Mouse (Mus musculus) testis, adult 2 months (tissue): ENCODE data around the gene Slirp. TPM values are rescaled to one million over a fixed set of nuclear protein-coding genes. Genes with fewer than 3 reads are reported as not detected.

Experiments used
- H3K27ac ChIP-seq: fragments of 200-500 bp; 2 replicates; pipeline ENCODE4 v1.5.1; 2012; ENCODE audit warnings: low read depth, low read length; ENCODE audit not compliant: control insufficient read depth, insufficient read depth
- H3K27me3 ChIP-seq: fragments of 200-500 bp; 2 replicates; pipeline ENCODE4 v1.6.1; 2012; ENCODE audit warnings: mild to moderate bottlenecking, low read length, moderate library complexity; ENCODE audit not compliant: control insufficient read depth, insufficient read depth
- H3K36me3 ChIP-seq: fragments of 200-500 bp; 2 replicates; pipeline ENCODE4 v1.6.1; 2012; ENCODE audit warnings: mild to moderate bottlenecking, low read length; ENCODE audit not compliant: control insufficient read depth, insufficient read depth
- H3K4me1 ChIP-seq: fragments of 200-500 bp; 2 replicates; pipeline ENCODE4 v1.6.1; 2012; ENCODE audit warnings: low read length; ENCODE audit not compliant: control insufficient read depth, insufficient read depth
- H3K4me3 ChIP-seq: fragments of 200-500 bp; 2 replicates; pipeline ENCODE4 v1.5.1; 2012; ENCODE audit warnings: low read depth, mild to moderate bottlenecking, low read length, moderate library complexity, mixed read lengths; ENCODE audit not compliant: control insufficient read depth
- CTCF ChIP-seq: fragments of 200-500 bp; IDR thresholded peaks from 2 replicates; pipeline ENCODE4 v1.5.1; 2012; ENCODE audit warnings: low read depth, mild to moderate bottlenecking, inconsistent platforms, low read length, moderate library complexity; ENCODE audit not compliant: control insufficient read depth, insufficient read depth, insufficient replicate concordance
- POLR2A ChIP-seq: fragments of 200-500 bp; IDR thresholded peaks from 2 replicates; pipeline ENCODE4 v1.6.1; 2012; ENCODE audit warnings: low read depth, mild to moderate bottlenecking, inconsistent platforms, low read length, moderate library complexity; ENCODE audit not compliant: control insufficient read depth
- polyA plus RNA-seq: library from polyadenylated mRNA; depleted of rRNA; stranded (reverse); fragments of >200 nt; gene quantifications from 2 replicates; pipeline ENCODE4 v1.2.3, GENCODE M21; 2012

Slirp gene
- polyA plus RNA-seq, 1 experiment = 38.2 TPM

- Histone ChIP-seq H3K36me3 (peaks cover 2% of the 10 kb centered on the region; the same call in 1 of the 2 replicates), H3K27me3 (no peaks in the 10 kb centered on the region), H3K4me1 (no peaks in the 10 kb centered on the region), H3K27ac (no peak overlapping the region), H3K4me3 (no peak overlapping the region)
- TF ChIP-seq CTCF (no peak), POLR2A (no peak)
Measured at GRCm38 (mm10) chr12:87428885-87429284, 14.8 kb upstream of the Slirp start.

GRCm38 (mm10) chr12:87442177-87443114 lies 1.2 kb upstream of the Slirp start:
- Histone ChIP-seq H3K27ac (peak overlapping the region; percentile 97), H3K4me3 (peak overlapping the region; percentile 99), H3K27me3 (no peaks in the 10 kb centered on the region), H3K4me1 (peaks cover 4% of the 10 kb centered on the region), H3K36me3 (no peaks in the 10 kb centered on the region; the same call in none of the 2 replicates)
- TF ChIP-seq POLR2A = no peak
- TF ChIP-seq CTCF = no peak

GRCm38 (mm10) chr12:87443115-87443699 lies 489 bp upstream of the Slirp start:
- no peak for TF ChIP-seq POLR2A
- TF ChIP-seq CTCF = no peak

GRCm38 (mm10) chr12:87444211-87444610 lies 515 bp downstream of the Slirp start:
- TF ChIP-seq CTCF (no peak), POLR2A (no peak)
- H3K4me3 ChIP-seq = peak overlapping the region; percentile 89
- no peaks in the 10 kb centered on the region for H3K27me3 ChIP-seq
- H3K36me3 ChIP-seq = no peaks in the 10 kb centered on the region; the same call in none of the 2 replicates
- no peak overlapping the region for H3K27ac ChIP-seq
- peaks cover 4% of the 10 kb centered on the region for H3K4me1 ChIP-seq

More at GRCm38 (mm10) chr12:87443115-87443699, 489 bp upstream of the Slirp start:
- Histone ChIP-seq H3K27me3 (no peaks in the 10 kb centered on the region), H3K4me1 (peaks cover 4% of the 10 kb centered on the region), H3K4me3 (peak overlapping the region; percentile 99), H3K27ac (peak overlapping the region; percentile 97), H3K36me3 (no peaks in the 10 kb centered on the region; the same call in none of the 2 replicates)

- TF ChIP-seq CTCF = no peak
- no peak for TF ChIP-seq POLR2A
- H3K36me3 ChIP-seq = peaks cover 4% of the 10 kb centered on the region
- no peak overlapping the region for H3K4me3 ChIP-seq
- no peak overlapping the region for H3K27ac ChIP-seq
- H3K27me3 ChIP-seq = no peaks in the 10 kb centered on the region
- no peaks in the 10 kb centered on the region for H3K4me1 ChIP-seq
Measured at GRCm38 (mm10) chr12:87449456-87449855, 5.8 kb downstream of the Slirp start.

GRCm38 (mm10) chr12:87464678-87465297 lies 21.1 kb downstream of the Slirp start:
- no peaks in the 10 kb centered on the region for H3K27me3 ChIP-seq
- no peak overlapping the region for H3K27ac ChIP-seq
- no peaks in the 10 kb centered on the region for H3K4me1 ChIP-seq
- TF ChIP-seq CTCF (no peak), POLR2A (no peak)
- no peaks in the 10 kb centered on the region; the same call in 1 of the 2 replicates for H3K36me3 ChIP-seq
- no peak overlapping the region for H3K4me3 ChIP-seq

- TF ChIP-seq POLR2A (no peak), CTCF (no peak)
- H3K4me1 ChIP-seq = no peaks in the 10 kb centered on the region
- H3K27ac ChIP-seq = no peak overlapping the region
- no peaks in the 10 kb centered on the region for H3K36me3 ChIP-seq
- no peaks in the 10 kb centered on the region for H3K27me3 ChIP-seq
- peak overlapping the region; percentile 65 for H3K4me3 ChIP-seq
Measured at GRCm38 (mm10) chr12:87470263-87471136, 26.8 kb downstream of the Slirp start.
